Mouse (Mus musculus): ENCODE data around the gene Map2k3.

GRCm38 (mm10) chr11:60903661-60904061 lies 28.2 kb upstream of the Map2k3 start:
- no peak for TF ChIP-seq CTCF (IDR thresholded peaks at IDR 0.05; ENCODE audit: control insufficient read depth, insufficient read depth, insufficient read length)
- TF ChIP-seq MYOD1 (IDR thresholded peaks at IDR 0.05; ENCODE audit: control insufficient read depth, insufficient read length, low read depth), result no peak
